Mouse (Mus musculus) liver, embryonic 15.5 days (tissue): ENCODE results near the gene Taok3. TPM values are rescaled to one million over a fixed set of nuclear protein-coding genes. Genes with fewer than 3 reads are reported as not detected.
"Not testable (repeated sequence)": the region's sequence is repeated elsewhere in the genome, so short reads cannot be mapped to it uniquely, and the experiment has no call there.

Experiments
- ATAC-seq: fragments of 200-750 bp; cut with Nextera tagmentation; 2 replicates; pipeline ENCODE4 v1.8.0; 2017; ENCODE audit warnings: moderate number of reproducible peaks, mild to moderate bottlenecking, moderate library complexity; ENCODE audit not compliant: insufficient read depth
- H3K27ac ChIP-seq: fragments of 300-500 bp; sonication (generic); replicated peaks from 2 replicates; pipeline ENCODE4 v1.5.1; 2015; ENCODE audit warnings: mild to moderate bottlenecking, inconsistent platforms
- H3K27me3 ChIP-seq: fragments of 300-500 bp; sonication (generic); 2 replicates; pipeline ENCODE4 v1.6.1; 2015; ENCODE audit warnings: mild to moderate bottlenecking, inconsistent platforms
- H3K36me3 ChIP-seq: fragments of 300-500 bp; sonication (generic); replicated peaks from 2 replicates; pipeline ENCODE4 v1.6.1; 2015; ENCODE audit warnings: moderate library complexity, mild to moderate bottlenecking, inconsistent platforms
- H3K4me1 ChIP-seq: fragments of 300-500 bp; sonication (generic); replicated peaks from 2 replicates; pipeline ENCODE4 v1.6.1; 2015; ENCODE audit warnings: inconsistent platforms
- H3K4me2 ChIP-seq: fragments of 300-500 bp; sonication (generic); 2 replicates; pipeline ENCODE4 v1.6.1; 2015; ENCODE audit warnings: moderate library complexity, mild to moderate bottlenecking, inconsistent platforms
- H3K4me3 ChIP-seq: fragments of 300-500 bp; sonication (generic); replicated peaks from 2 replicates; pipeline ENCODE4 v1.5.1; 2015; ENCODE audit warnings: mild to moderate bottlenecking, inconsistent platforms
- H3K9ac ChIP-seq: fragments of 300-500 bp; sonication (generic); 2 replicates; pipeline ENCODE4 v1.6.1; 2015; ENCODE audit warnings: moderate library complexity, mild to moderate bottlenecking, inconsistent platforms
- H3K9me3 ChIP-seq: fragments of 300-500 bp; sonication (generic); replicated peaks from 2 replicates; pipeline ENCODE4 v1.6.1; 2016; ENCODE audit warnings: inconsistent platforms
- WGBS: fragments of 180-500 bp; shearing (Covaris S2); methylation state at CpG from one replicate; pipeline ENCODE4 v1.1.7; 2015; ENCODE audit warnings: mixed read lengths; ENCODE audit not compliant: insufficient replicate concordance; 5-methylcytosine and 5-hydroxymethylcytosine counted together
- polyA plus RNA-seq: library from polyadenylated mRNA; unstranded; fragments of >200 nt; fragmentation: Nextera tagmentation; extraction: Ambion mirVana; gene quantifications from 2 replicates; pipeline ENCODE4 v1.2.1, GENCODE M21; 2015

Taok3 gene
- polyA plus RNA-seq, 1 experiment from 2014 or later = 42.5 TPM

DNA sequence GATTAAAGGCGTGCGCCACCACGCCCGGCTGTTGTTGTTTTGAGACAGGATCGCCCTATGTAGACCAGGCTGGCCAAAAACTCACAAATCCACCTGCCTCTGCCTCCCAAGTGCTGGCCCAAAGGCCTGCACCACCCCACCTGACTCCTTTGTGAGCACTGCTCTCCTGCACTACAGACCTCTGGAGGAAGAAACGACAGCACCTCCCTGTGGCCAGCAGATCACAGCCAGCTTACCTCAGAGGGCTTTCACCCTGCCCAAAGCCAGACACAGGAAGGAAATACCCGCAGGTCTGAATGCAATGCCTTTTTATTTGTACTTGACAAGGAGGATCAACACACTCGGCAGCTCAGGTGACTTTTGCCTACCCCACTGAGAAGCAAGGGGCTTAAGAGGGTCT is 162.4 kb downstream of the Taok3 start:
- peaks cover 46% of the 10 kb centered on the region for H3K4me1 ChIP-seq
- no peaks in the 10 kb centered on the region for H3K9me3 ChIP-seq
- no peak overlapping the region for H3K27ac ChIP-seq
- H3K4me2 ChIP-seq = no peak overlapping the region
- WGBS = 66% methylated on average over 8 of the region's 8 CpGs
- H3K4me3 ChIP-seq = no peak overlapping the region
- H3K9ac ChIP-seq = no peak overlapping the region
- no peaks in the 10 kb centered on the region for H3K27me3 ChIP-seq
- no peak for ATAC-seq
- H3K36me3 ChIP-seq = peaks cover 13% of the 10 kb centered on the region; the same call in 1 of the 2 replicates

DNA sequence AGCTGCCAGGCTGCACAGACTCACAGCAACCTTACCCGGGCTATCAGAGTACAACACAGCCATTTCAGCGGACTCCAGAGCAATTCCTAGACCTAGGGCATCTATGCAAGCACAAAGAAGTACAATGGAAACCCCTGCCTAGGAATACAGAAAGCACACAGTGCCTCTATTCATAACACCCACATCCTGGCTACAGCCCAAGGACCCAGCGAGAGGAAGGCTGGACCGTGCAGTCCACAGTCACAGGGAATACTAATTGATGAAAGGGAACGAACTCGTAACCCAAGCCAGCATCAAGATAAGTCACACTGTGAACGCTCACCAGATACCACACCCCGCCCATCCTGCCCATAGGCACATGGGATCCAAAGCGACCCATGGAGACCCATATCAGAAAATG is 164.1 kb downstream of the Taok3 start:
- peaks cover 55% of the 10 kb centered on the region for H3K4me1 ChIP-seq
- H3K4me3 ChIP-seq = no peak overlapping the region
- no peak for ATAC-seq
- H3K27me3 ChIP-seq = no peaks in the 10 kb centered on the region
- WGBS = 57% methylated on average over 9 of the region's 9 CpGs
- no peak overlapping the region for H3K27ac ChIP-seq
- peaks cover 13% of the 10 kb centered on the region; the same call in 1 of the 2 replicates for H3K36me3 ChIP-seq
- H3K9me3 ChIP-seq = no peaks in the 10 kb centered on the region
- no peak overlapping the region for H3K9ac ChIP-seq
- no peak overlapping the region for H3K4me2 ChIP-seq

DNA sequence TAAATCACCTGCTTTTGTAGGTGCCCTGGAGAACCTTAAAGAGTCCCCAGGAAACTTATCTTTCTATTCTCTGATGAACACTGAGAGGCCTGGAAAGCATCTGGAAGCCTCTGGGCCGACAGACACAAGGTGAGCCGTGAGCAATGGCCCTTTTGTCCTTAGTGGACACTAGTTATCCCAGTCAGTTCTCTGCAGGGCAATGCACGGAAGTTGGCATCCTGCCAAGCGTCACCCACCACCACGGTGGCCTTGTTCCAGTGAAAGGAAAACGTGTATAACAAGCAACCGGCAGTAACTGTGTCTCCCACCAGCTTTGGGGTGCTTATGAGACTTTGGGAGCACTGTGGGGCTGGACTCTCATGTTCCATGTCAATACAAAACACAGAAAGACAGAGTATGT is 164.8 kb downstream of the Taok3 start:
- ATAC-seq = no peak
- H3K9me3 ChIP-seq = no peaks in the 10 kb centered on the region
- peaks cover 51% of the 10 kb centered on the region for H3K4me1 ChIP-seq
- H3K36me3 ChIP-seq = peaks cover 13% of the 10 kb centered on the region; the same call in 1 of the 2 replicates
- no peaks in the 10 kb centered on the region for H3K27me3 ChIP-seq
- no peak overlapping the region for H3K4me2 ChIP-seq
- WGBS = 72% methylated on average over 7 of the region's 7 CpGs
- H3K27ac ChIP-seq = no peak overlapping the region
- H3K4me3 ChIP-seq = no peak overlapping the region
- no peak overlapping the region for H3K9ac ChIP-seq

DNA sequence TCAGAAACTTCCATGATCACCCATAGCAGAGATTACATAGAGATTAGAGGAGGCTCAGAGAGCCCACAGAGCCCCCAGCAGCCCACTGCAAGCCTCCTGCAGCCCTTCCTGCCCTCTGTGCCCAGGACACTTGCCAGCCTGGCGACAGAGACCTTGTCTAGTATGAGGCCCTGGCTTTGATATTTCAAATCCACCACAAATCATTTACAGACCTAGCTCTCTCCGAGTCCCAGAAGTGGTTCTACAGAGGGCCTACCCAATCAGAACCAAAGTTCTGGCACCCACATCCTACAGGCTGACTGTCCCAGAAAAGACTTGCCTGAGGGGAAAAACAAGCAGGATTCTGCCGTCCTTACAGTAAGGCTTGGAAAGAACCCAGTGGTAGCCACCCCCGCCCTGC is 165.3 kb downstream of the Taok3 start:
- Histone ChIP-seq H3K27ac (no peak overlapping the region), H3K9ac (no peak overlapping the region), H3K4me2 (no peak overlapping the region), H3K9me3 (no peaks in the 10 kb centered on the region), H3K4me1 (peaks cover 46% of the 10 kb centered on the region), H3K4me3 (no peak overlapping the region), H3K36me3 (peaks cover 13% of the 10 kb centered on the region; the same call in 1 of the 2 replicates), H3K27me3 (no peaks in the 10 kb centered on the region)
- WGBS = 63% methylated on average over 4 of the region's 4 CpGs
- ATAC-seq = no peak

DNA sequence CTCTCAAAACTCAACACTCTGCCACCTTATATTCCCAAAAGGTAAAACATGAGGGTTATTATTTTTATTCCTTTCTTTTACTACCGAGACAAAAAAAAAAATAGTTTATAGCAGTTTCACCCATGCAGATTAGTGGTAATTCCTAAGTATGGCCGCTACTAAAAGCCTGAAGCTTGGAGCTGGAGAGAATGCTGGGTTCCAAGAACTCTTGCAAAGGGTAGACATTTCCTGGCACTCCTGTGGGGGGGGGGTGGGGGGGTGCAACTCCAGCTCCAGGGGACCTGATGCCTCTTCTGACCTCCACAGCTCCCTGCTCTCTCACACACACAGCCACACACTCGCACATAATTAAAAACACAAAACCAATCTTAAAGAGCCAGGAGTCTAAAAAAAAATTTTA is 166.4 kb downstream of the Taok3 start:
- WGBS = 39% methylated on average over 3 of the region's 3 CpGs
- no peaks in the 10 kb centered on the region for H3K9me3 ChIP-seq
- peaks cover 13% of the 10 kb centered on the region; the same call in 1 of the 2 replicates for H3K36me3 ChIP-seq
- no peak for ATAC-seq
- no peak overlapping the region for H3K27ac ChIP-seq
- H3K4me3 ChIP-seq = peak overlapping the region; percentile 68
- H3K4me1 ChIP-seq = peaks cover 37% of the 10 kb centered on the region
- H3K27me3 ChIP-seq = no peaks in the 10 kb centered on the region
- peak overlapping the region; percentile 59 for H3K9ac ChIP-seq
- peak overlapping the region; percentile 92 for H3K4me2 ChIP-seq

DNA sequence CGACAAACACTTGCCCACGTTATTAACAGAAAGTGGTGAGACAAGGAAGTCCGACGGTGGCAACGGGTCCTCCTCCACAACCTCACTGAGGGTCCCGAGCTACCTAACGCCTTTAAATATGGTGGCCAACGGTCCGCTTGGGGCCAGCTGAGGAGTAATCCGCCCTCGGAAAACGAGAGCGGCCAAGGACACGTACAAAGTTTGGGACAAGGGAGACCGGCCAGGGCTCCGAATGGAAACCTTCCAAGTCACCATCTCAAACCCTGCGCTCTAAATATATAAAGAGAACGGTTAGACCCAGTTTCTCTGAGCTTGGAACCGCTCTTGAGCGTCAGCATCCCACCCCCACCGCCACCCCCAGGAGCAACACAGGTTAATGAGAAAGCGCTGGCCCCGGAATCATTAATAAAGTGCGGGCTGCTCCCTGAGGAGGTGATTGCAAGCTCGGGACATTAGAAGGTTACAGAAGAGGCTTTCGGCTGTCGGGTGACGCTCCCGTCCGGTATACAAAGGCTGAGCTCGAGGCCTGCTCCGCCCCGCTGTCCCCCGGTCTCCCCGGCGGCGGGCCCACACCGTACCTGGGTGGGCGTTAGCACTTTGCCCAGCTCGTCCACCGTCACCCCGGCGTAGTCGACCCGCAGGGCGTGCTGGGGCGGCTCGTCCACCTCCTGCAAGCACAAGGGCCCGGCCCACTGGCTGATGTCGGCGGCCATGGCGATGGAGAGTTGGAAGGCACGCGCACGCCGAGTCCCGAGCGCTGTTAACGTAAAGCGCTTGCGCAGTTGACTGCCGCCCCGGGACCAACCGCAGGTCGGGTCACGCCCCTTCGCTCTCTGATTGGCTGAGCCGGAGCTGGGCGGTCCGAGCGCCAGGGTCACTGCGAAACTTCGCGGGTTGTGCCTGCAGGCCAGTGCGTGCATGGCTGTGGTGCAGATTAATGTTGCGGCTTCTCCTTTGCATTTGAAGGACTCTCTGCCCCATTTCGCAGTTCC is 167.2 kb downstream of the Taok3 start, which contains the start of gene Pebp1:
Gene Pebp1 (minus strand): TSS at position 795 of the 992 bp plus-strand sequence.
- H3K27me3 ChIP-seq = no peaks in the 10 kb centered on the region
- H3K4me2 ChIP-seq = peak within 1 kb of the TSS; percentile 92
- peak within 1 kb of the TSS; percentile 9; the same call in 1 of the 2 replicates for H3K27ac ChIP-seq
- no peaks in the 10 kb centered on the region for H3K9me3 ChIP-seq
- H3K4me3 ChIP-seq = peak within 1 kb of the TSS; percentile 68
- WGBS = under 1% methylated on average over 77 of the region's 77 CpGs
- peaks cover 37% of the 10 kb centered on the region for H3K4me1 ChIP-seq
- H3K9ac ChIP-seq = peak within 1 kb of the TSS; percentile 59
- peaks cover 12% of the 10 kb centered on the region; the same call in 1 of the 2 replicates for H3K36me3 ChIP-seq
- peak; percentile 96 for ATAC-seq

DNA sequence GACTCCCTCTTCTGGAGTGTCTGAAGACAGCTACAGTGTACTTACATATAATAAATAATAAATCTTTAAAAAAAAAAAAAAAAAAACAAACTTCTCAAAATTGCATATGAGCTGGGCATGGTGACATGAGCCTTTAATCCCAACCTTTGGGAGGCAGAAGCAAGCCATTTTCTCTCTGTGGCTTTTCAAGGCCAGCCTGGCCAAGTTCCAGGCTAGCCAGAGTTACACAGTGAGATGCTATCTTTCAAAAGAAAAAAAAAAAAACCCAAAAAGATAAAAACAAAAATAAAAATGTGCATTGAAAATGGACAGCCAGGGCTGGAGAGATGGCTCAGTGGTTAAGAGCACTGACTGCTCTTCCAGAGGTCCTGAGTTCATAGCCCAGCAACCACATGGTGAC is 169.7 kb downstream of the Taok3 start:
- Histone ChIP-seq H3K36me3 (0 out of 2 replicates have a peak, but pooled peaks cover under 1% of the 10 kb centered on the region), H3K9me3 (no peaks in the 10 kb centered on the region), H3K4me3 (no peak overlapping the region), H3K27me3 (no peaks in the 10 kb centered on the region), H3K27ac (no peak overlapping the region), H3K4me2 (no peak overlapping the region), H3K4me1 (peaks cover 31% of the 10 kb centered on the region), H3K9ac (no peak overlapping the region)
- no peak for ATAC-seq

DNA sequence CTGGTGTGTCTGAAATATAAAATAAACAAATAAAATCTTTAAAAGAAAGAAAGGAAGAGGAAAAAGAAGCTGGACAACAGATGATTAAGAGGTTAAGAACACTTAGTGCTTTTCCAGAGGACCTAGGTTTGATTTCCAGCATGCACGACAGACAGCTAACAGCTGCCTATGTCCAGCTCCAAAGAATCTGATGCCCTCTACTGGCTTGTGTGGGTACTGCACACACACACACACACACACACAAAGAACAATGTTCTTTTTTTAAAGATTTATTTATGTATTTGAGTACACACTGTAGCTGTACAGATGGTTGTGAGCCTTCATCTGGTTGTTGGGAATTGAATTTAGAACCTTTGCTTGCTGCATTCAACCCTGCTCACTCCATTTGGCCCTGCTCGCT is 170.2 kb downstream of the Taok3 start:
- ATAC-seq = no peak
- Histone ChIP-seq H3K9ac (no peak overlapping the region), H3K9me3 (no peaks in the 10 kb centered on the region), H3K4me1 (peaks cover 30% of the 10 kb centered on the region), H3K4me2 (no peak overlapping the region), H3K27me3 (no peaks in the 10 kb centered on the region), H3K36me3 (no peaks in the 10 kb centered on the region), H3K27ac (no peak overlapping the region), H3K4me3 (no peak overlapping the region)
- WGBS = 85% methylated on average over 2 of the region's 2 CpGs

DNA sequence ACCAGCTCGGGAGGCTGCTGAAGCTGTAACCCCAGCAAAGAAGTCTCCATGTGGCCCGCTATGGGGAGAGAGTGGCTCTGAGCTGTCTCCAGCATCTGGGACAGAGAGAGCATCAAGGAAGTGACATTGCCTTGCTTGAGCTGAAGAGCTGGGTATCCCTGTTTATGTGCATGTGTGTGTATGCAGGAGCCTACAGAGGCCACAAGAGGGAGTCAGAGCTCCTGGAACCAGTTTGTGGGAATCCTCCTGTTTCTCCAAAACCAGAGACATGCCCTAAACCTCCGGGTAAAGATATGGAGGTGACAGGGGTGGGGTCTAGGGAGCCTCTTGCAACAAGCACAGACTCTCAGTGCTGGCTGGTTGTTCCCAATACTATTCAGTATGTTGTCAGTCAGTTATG is 171.4 kb downstream of the Taok3 start:
- H3K4me3 ChIP-seq = no peak overlapping the region
- H3K27ac ChIP-seq = no peak overlapping the region
- peaks cover 18% of the 10 kb centered on the region for H3K4me1 ChIP-seq
- no peaks in the 10 kb centered on the region for H3K9me3 ChIP-seq
- no peak overlapping the region for H3K4me2 ChIP-seq
- 72% methylated on average over 3 of the region's 3 CpGs for WGBS
- H3K27me3 ChIP-seq = no peaks in the 10 kb centered on the region
- no peak for ATAC-seq
- no peak overlapping the region for H3K9ac ChIP-seq
- no peaks in the 10 kb centered on the region for H3K36me3 ChIP-seq

DNA sequence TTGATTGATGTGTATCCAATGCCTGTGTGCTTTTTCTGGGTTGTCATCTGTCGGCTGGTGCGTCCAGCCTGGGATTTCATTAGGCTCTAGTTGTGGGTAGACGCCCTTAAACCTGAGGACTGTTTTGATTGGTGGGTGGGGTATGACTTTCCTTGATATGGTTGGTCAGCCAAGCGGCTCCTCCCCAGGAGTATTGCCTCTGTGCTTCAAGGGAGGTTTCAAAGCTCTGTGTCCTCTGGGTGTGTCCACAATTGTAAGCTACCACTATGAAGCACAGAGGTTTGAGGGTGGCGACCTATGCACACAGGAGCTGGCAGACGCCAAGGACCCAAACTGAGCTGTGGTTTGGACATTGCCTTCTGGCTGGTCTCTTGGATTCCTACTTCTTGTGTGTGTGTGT is 172.6 kb downstream of the Taok3 start:
- no peak overlapping the region for H3K4me3 ChIP-seq
- WGBS = 58% methylated on average over 6 of the region's 6 CpGs
- H3K27me3 ChIP-seq = no peaks in the 10 kb centered on the region
- no peaks in the 10 kb centered on the region for H3K36me3 ChIP-seq
- no peak for ATAC-seq
- no peak overlapping the region for H3K9ac ChIP-seq
- H3K4me1 ChIP-seq = peaks cover 9% of the 10 kb centered on the region
- no peak overlapping the region for H3K27ac ChIP-seq
- H3K4me2 ChIP-seq = no peak overlapping the region
- H3K9me3 ChIP-seq = no peaks in the 10 kb centered on the region

DNA sequence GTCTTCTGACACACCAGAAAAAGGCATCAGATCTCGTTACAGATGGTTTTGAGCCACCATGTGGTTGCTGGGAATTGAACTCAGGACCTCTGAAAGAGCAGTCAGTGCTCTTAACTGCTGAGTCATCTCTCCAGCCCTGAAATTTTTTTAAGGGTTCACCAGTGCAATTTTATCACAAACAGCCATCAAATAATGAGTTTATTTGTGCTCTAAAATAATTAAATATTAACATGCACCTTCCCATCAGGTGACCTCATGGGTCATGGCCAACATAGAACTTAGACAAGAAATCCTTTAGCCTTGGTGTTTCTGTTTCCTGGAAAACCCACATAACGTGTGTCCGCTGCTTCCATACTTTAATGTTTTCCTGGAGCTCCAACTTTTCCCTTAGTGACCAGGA is 173.8 kb downstream of the Taok3 start:
- not testable (repeated sequence) for H3K27ac ChIP-seq, H3K9ac ChIP-seq, H3K9me3 ChIP-seq, H3K4me1 ChIP-seq, ATAC-seq, H3K4me2 ChIP-seq, H3K4me3 ChIP-seq, H3K36me3 ChIP-seq, H3K27me3 ChIP-seq
- 77% methylated on average over 3 of the region's 3 CpGs for WGBS
